Mouse (Mus musculus) midbrain, embryonic 13.5 days (tissue): ENCODE measurements around the gene Dph2. TPM values are rescaled to one million over a fixed set of nuclear protein-coding genes. Genes with fewer than 3 reads are reported as not detected.
A peak's percentile ranks its signal among the peaks of the same experiment; 100 is the strongest.

ENCODE experiments used
- ATAC-seq: fragments of 200-750 bp; cut with Nextera tagmentation; 2 replicates; pipeline ENCODE4 v1.8.0; 2017; ENCODE audit warnings: mild to moderate bottlenecking, moderate TSS enrichment, moderate library complexity
- H3K27ac ChIP-seq: fragments of 300-500 bp; sonication (generic); 2 replicates; pipeline ENCODE4 v1.5.1; 2015; ENCODE audit warnings: inconsistent platforms, mild to moderate bottlenecking, moderate library complexity
- H3K27me3 ChIP-seq: fragments of 300-500 bp; sonication (generic); 2 replicates; pipeline ENCODE4 v1.6.1; 2015; ENCODE audit warnings: mild to moderate bottlenecking, inconsistent platforms
- H3K36me3 ChIP-seq: fragments of 300-500 bp; sonication (generic); 2 replicates; pipeline ENCODE4 v1.6.1; 2015; ENCODE audit warnings: mild to moderate bottlenecking, inconsistent platforms
- H3K4me1 ChIP-seq: fragments of 300-500 bp; sonication (generic); replicated peaks from 2 replicates; pipeline ENCODE4 v1.6.1; 2015; ENCODE audit warnings: inconsistent platforms
- H3K4me2 ChIP-seq: fragments of 300-500 bp; sonication (generic); replicated peaks from 2 replicates; pipeline ENCODE4 v1.6.1; 2015; ENCODE audit warnings: moderate library complexity, mild to moderate bottlenecking, inconsistent platforms
- H3K4me3 ChIP-seq: fragments of 300-500 bp; sonication (generic); replicated peaks from 2 replicates; pipeline ENCODE4 v1.5.1; 2015; ENCODE audit warnings: mild to moderate bottlenecking, inconsistent platforms
- H3K9ac ChIP-seq: fragments of 300-500 bp; sonication (generic); replicated peaks from 2 replicates; pipeline ENCODE4 v1.6.1; 2015; ENCODE audit warnings: mild to moderate bottlenecking, inconsistent platforms
- H3K9me3 ChIP-seq: fragments of 300-500 bp; sonication (generic); 2 replicates; pipeline ENCODE4 v1.6.1; 2016; ENCODE audit warnings: mild to moderate bottlenecking, inconsistent platforms
- WGBS: fragments of 180-500 bp; shearing (Covaris S2); methylation state at CpG from one replicate; pipeline ENCODE4 v1.1.7; 2015; 5-methylcytosine and 5-hydroxymethylcytosine counted together
- polyA plus RNA-seq: library from polyadenylated mRNA; unstranded; fragments of >200 nt; fragmentation: Nextera tagmentation; extraction: Ambion mirVana; gene quantifications from 2 replicates; pipeline ENCODE4 v1.2.1, GENCODE M21; 2015

Gene Dph2
- polyA plus RNA-seq, 1 experiment from 2014 or later = 26.1 TPM

- WGBS = 3% methylated on average over 23 of the region's 24 CpGs
- Histone ChIP-seq H3K27ac (no peak overlapping the region), H3K4me1 (peaks cover 59% of the 10 kb centered on the region), H3K4me2 (peak overlapping the region; percentile 93), H3K9me3 (no peaks in the 10 kb centered on the region), H3K9ac (peak overlapping the region; percentile 95), H3K27me3 (no peaks in the 10 kb centered on the region), H3K36me3 (peaks cover 32% of the 10 kb centered on the region), H3K4me3 (peak overlapping the region; percentile 96)
- ATAC-seq = no peak
These were observed 5.2 kb downstream of the Dph2 start for GRCm38 (mm10) chr4:117886644-117887043.

GRCm38 (mm10) chr4:117885994-117886393 lies 5.8 kb downstream of the Dph2 start:
- Histone ChIP-seq H3K4me1 (peaks cover 60% of the 10 kb centered on the region), H3K4me3 (peak overlapping the region; percentile 96), H3K4me2 (peak overlapping the region; percentile 93), H3K9me3 (no peaks in the 10 kb centered on the region), H3K36me3 (peaks cover 35% of the 10 kb centered on the region), H3K9ac (peak overlapping the region; percentile 95), H3K27me3 (no peaks in the 10 kb centered on the region), H3K27ac (no peak overlapping the region)
- ATAC-seq = no peak
- 84% methylated on average over 9 of the region's 9 CpGs for WGBS

GRCm38 (mm10) chr4:117885093-117885492 lies 6.7 kb downstream of the Dph2 start:
- no peaks in the 10 kb centered on the region for H3K27me3 ChIP-seq
- H3K4me3 ChIP-seq = no peak overlapping the region
- peaks cover 63% of the 10 kb centered on the region for H3K4me1 ChIP-seq
- H3K9me3 ChIP-seq = no peaks in the 10 kb centered on the region
- 96% methylated on average over 10 of the region's 10 CpGs for WGBS
- H3K27ac ChIP-seq = no peak overlapping the region
- H3K9ac ChIP-seq = no peak overlapping the region
- peaks cover 42% of the 10 kb centered on the region for H3K36me3 ChIP-seq
- no peak overlapping the region for H3K4me2 ChIP-seq
- ATAC-seq = no peak

GRCm38 (mm10) chr4:117884146-117884545 lies 7.7 kb downstream of the Dph2 start:
- no peak overlapping the region for H3K27ac ChIP-seq
- H3K36me3 ChIP-seq = peaks cover 41% of the 10 kb centered on the region
- 100% methylated on average over 1 of the region's 1 CpGs for WGBS
- H3K4me2 ChIP-seq = peak overlapping the region; percentile 88
- no peak for ATAC-seq
- H3K4me3 ChIP-seq = peak overlapping the region; percentile 83
- H3K27me3 ChIP-seq = no peaks in the 10 kb centered on the region
- peaks cover 72% of the 10 kb centered on the region for H3K4me1 ChIP-seq
- peak overlapping the region; percentile 94 for H3K9ac ChIP-seq
- no peaks in the 10 kb centered on the region for H3K9me3 ChIP-seq

GRCm38 (mm10) chr4:117882701-117883691 lies 8.8 kb downstream of the Dph2 start, which contains the start of gene B4galt2:
Gene B4galt2, minus strand, starts transcription at chr4:117883487.
- peak within 1 kb of the TSS; percentile 88 for H3K4me2 ChIP-seq
- under 1% methylated on average over 97 of the region's 103 CpGs for WGBS
- peak within 1 kb of the TSS; percentile 83 for H3K4me3 ChIP-seq
- H3K9ac ChIP-seq = peak within 1 kb of the TSS; percentile 94
- H3K27me3 ChIP-seq = no peaks in the 10 kb centered on the region
- H3K27ac ChIP-seq = peak within 1 kb of the TSS; percentile 84
- H3K4me1 ChIP-seq = peaks cover 81% of the 10 kb centered on the region
- H3K36me3 ChIP-seq = peaks cover 41% of the 10 kb centered on the region
- peak; percentile 44 for ATAC-seq
- no peaks in the 10 kb centered on the region for H3K9me3 ChIP-seq

GRCm38 (mm10) chr4:117878703-117879102 lies 13.1 kb downstream of the Dph2 start:
- H3K4me3 ChIP-seq = no peak overlapping the region
- no peak overlapping the region for H3K27ac ChIP-seq
- 87% methylated on average over 5 of the region's 5 CpGs for WGBS
- H3K9me3 ChIP-seq = no peaks in the 10 kb centered on the region
- peaks cover 48% of the 10 kb centered on the region for H3K4me1 ChIP-seq
- 0 out of 2 replicates have a peak overlapping the region, but pooled peaks have one; percentile 36 for H3K9ac ChIP-seq
- peaks cover 65% of the 10 kb centered on the region for H3K36me3 ChIP-seq
- ATAC-seq = no peak
- no peaks in the 10 kb centered on the region for H3K27me3 ChIP-seq
- H3K4me2 ChIP-seq = no peak overlapping the region

GRCm38 (mm10) chr4:117878301-117878700 lies 13.5 kb downstream of the Dph2 start:
- Histone ChIP-seq H3K9ac (no peak overlapping the region), H3K27ac (no peak overlapping the region), H3K4me2 (no peak overlapping the region), H3K27me3 (no peaks in the 10 kb centered on the region), H3K36me3 (peaks cover 69% of the 10 kb centered on the region), H3K4me3 (no peak overlapping the region), H3K9me3 (no peaks in the 10 kb centered on the region), H3K4me1 (peaks cover 45% of the 10 kb centered on the region)
- 72% methylated on average over 10 of the region's 10 CpGs for WGBS
- no peak for ATAC-seq

GRCm38 (mm10) chr4:117873615-117874014 lies 18.2 kb downstream of the Dph2 start:
- H3K9me3 ChIP-seq = no peaks in the 10 kb centered on the region

GRCm38 (mm10) chr4:117872471-117872886 lies 19.4 kb downstream of the Dph2 start, which contains the start of gene Ccdc24:
Gene Ccdc24, minus strand, starts transcription at chr4:117872557.
- no peak within 1 kb of the TSS for H3K27ac ChIP-seq
- no peaks in the 10 kb centered on the region for H3K9me3 ChIP-seq
- H3K4me3 ChIP-seq = no peak within 1 kb of the TSS; the same call in 1 of the 2 replicates
- 5% methylated on average over 14 of the region's 14 CpGs for WGBS
- peaks cover 3% of the 10 kb centered on the region; the same call in 1 of the 2 replicates for H3K27me3 ChIP-seq
- H3K4me1 ChIP-seq = peaks cover 27% of the 10 kb centered on the region
- H3K36me3 ChIP-seq = peaks cover 45% of the 10 kb centered on the region
- H3K4me2 ChIP-seq = peak within 1 kb of the TSS; percentile 42
- 0 out of 2 replicates have a peak, but pooled peaks have one; percentile 14 for ATAC-seq
- H3K9ac ChIP-seq = 0 out of 2 replicates have a peak within 1 kb of the TSS, but pooled peaks have one; percentile 28

More at GRCm38 (mm10) chr4:117873615-117874014, 18.2 kb downstream of the Dph2 start:
- no peak overlapping the region for H3K27ac ChIP-seq
- no peaks in the 10 kb centered on the region for H3K27me3 ChIP-seq
- H3K36me3 ChIP-seq = peaks cover 48% of the 10 kb centered on the region
- no peak for ATAC-seq
- H3K4me2 ChIP-seq = no peak overlapping the region
- H3K4me1 ChIP-seq = peaks cover 27% of the 10 kb centered on the region
- no peak overlapping the region for H3K9ac ChIP-seq
- no peak overlapping the region for H3K4me3 ChIP-seq
- WGBS = 93% methylated on average over 9 of the region's 9 CpGs

GRCm38 (mm10) chr4:117871787-117872186 lies 20.0 kb downstream of the Dph2 start:
- Histone ChIP-seq H3K27ac (no peak overlapping the region), H3K27me3 (peaks cover 6% of the 10 kb centered on the region; the same call in 1 of the 2 replicates), H3K9ac (no peak overlapping the region), H3K4me1 (peaks cover 27% of the 10 kb centered on the region), H3K9me3 (no peaks in the 10 kb centered on the region), H3K36me3 (peaks cover 38% of the 10 kb centered on the region), H3K4me3 (no peak overlapping the region), H3K4me2 (no peak overlapping the region)
- 68% methylated on average over 7 of the region's 7 CpGs for WGBS
- no peak for ATAC-seq

GRCm38 (mm10) chr4:117870437-117870836 lies 21.4 kb downstream of the Dph2 start:
- Histone ChIP-seq H3K9ac (no peak overlapping the region; the same call in 1 of the 2 replicates), H3K9me3 (no peaks in the 10 kb centered on the region), H3K27me3 (peaks cover 6% of the 10 kb centered on the region; the same call in 1 of the 2 replicates), H3K4me1 (peaks cover 30% of the 10 kb centered on the region), H3K4me2 (no peak overlapping the region), H3K27ac (no peak overlapping the region), H3K36me3 (peaks cover 26% of the 10 kb centered on the region), H3K4me3 (no peak overlapping the region)
- ATAC-seq = no peak
- WGBS = 57% methylated on average over 1 of the region's 1 CpGs

- H3K36me3 ChIP-seq = peaks cover 14% of the 10 kb centered on the region
- ATAC-seq = no peak
- no peak overlapping the region for H3K27ac ChIP-seq
- WGBS = 70% methylated on average over 9 of the region's 9 CpGs
- no peak overlapping the region for H3K4me2 ChIP-seq
- no peaks in the 10 kb centered on the region for H3K9me3 ChIP-seq
- peaks cover 6% of the 10 kb centered on the region; the same call in 1 of the 2 replicates for H3K27me3 ChIP-seq
- H3K4me3 ChIP-seq = no peak overlapping the region
- H3K4me1 ChIP-seq = peaks cover 30% of the 10 kb centered on the region
- no peak overlapping the region for H3K9ac ChIP-seq
These were observed 22.5 kb downstream of the Dph2 start for GRCm38 (mm10) chr4:117869317-117869716.
